ENCODE assay signal across 17 mouse cellular contexts in genomic region chr12:75839083-75839736, GRCm38 (mm10). TPM values are rescaled to one million over a fixed set of nuclear protein-coding genes. Genes with fewer than 3 reads are reported as not detected.
DNase-seq lines count a peak whose midpoint lies in the region; ATAC-seq and TF ChIP-seq lines count a peak whose summit lies in the region.
"Had no signal": no experiment of that assay in that cellular context is flagged by ENCODE, and none has a peak within 500 bp of the region (broad histone marks: within the 10 kb centered on the region; RNA-seq: fewer than 3 reads in every experiment).

No protein-coding gene starts in this region.

- peak overlapping the region; percentile 62 for H3K27ac ChIP-seq in heart, embryonic 14.5 days (replicated peaks in 1 of 2; ENCODE audit: control insufficient read depth in 1 of 2, insufficient read depth in 1 of 2, low read depth in 2 of 2, low read length in 2 of 2)
- 0 out of 2 replicates have a peak overlapping the region, but pooled peaks have one; percentile 22 for H3K27ac ChIP-seq in liver, postnatal 0 days (ENCODE audit: low read depth)
- H3K27ac ChIP-seq in liver, embryonic 11.5 days (ENCODE audit: low read depth, low read length): no peak overlapping the region
- no peak overlapping the region for H3K27ac ChIP-seq in intestine, postnatal 0 days (ENCODE audit: low read depth, low read length)
- H3K27ac ChIP-seq in kidney, postnatal 0 days: peak overlapping the region; percentile 39
- H3K27ac ChIP-seq: embryonic facial prominence, embryonic 15.5 days; forebrain, embryonic 15.5 days; layer of hippocampus, adult 2 months had no signal

- H3K4me1 ChIP-seq in heart, embryonic 14.5 days (ENCODE audit: control insufficient read depth in 2 of 2, insufficient read depth in 2 of 2, low read length in 2 of 2): peaks cover 33 to 54% of the 10 kb centered on the region in 2 experiments
- H3K4me1 ChIP-seq in liver, postnatal 0 days (ENCODE audit: insufficient read depth): peaks cover 8% of the 10 kb centered on the region
- H3K4me1 ChIP-seq in liver, embryonic 11.5 days (replicated peaks; ENCODE audit: control insufficient read depth, insufficient read depth, low read length): peaks cover 7% of the 10 kb centered on the region
- peaks cover 9% of the 10 kb centered on the region; the same call in 1 of the 2 replicates for H3K4me1 ChIP-seq in intestine, postnatal 0 days (replicated peaks; ENCODE audit: control insufficient read depth, insufficient read depth, low read length)
- peaks cover 26% of the 10 kb centered on the region for H3K4me1 ChIP-seq in kidney, postnatal 0 days (replicated peaks; ENCODE audit: insufficient read depth, low read length)

- H3K9ac ChIP-seq in heart, embryonic 14.5 days (ENCODE audit: low read length): peak overlapping the region; percentile 16; the same call in 1 of the 2 replicates
- H3K9ac ChIP-seq in liver, postnatal 0 days (replicated peaks): no peak overlapping the region
- no peak overlapping the region for H3K9ac ChIP-seq in liver, embryonic 11.5 days (ENCODE audit: low read depth, low read length)
- H3K9ac ChIP-seq in intestine, postnatal 0 days (ENCODE audit: low read depth, low read length): no peak overlapping the region
- H3K9ac ChIP-seq in kidney, postnatal 0 days (ENCODE audit: low read depth, low read length): no peak overlapping the region
- H3K9ac ChIP-seq: embryonic facial prominence, embryonic 15.5 days; forebrain, embryonic 15.5 days had no signal

- 36% methylated on average over 11 of the region's 11 CpGs for WGBS in heart, embryonic 14.5 days
- 74% methylated on average over 11 of the region's 11 CpGs for WGBS in liver, postnatal 0 days (ENCODE audit: insufficient replicate concordance)
- 75% methylated on average over 11 of the region's 11 CpGs for WGBS in liver, embryonic 11.5 days
- 49% methylated on average over 11 of the region's 11 CpGs for WGBS in intestine, postnatal 0 days
- 28% methylated on average over 11 of the region's 11 CpGs for WGBS in kidney, postnatal 0 days

- no peak for DNase-seq in heart, postnatal 14 days
- no peak for DNase-seq in liver, postnatal 0 days
- no peak for DNase-seq in liver, embryonic 11.5 days (ENCODE audit: low spot score)
- DNase-seq in kidney, postnatal 0 days (ENCODE audit: low spot score): peak; percentile 53
- DNase-seq: gastrocnemius, postnatal 25 days; liver; lung, postnatal 10 days; thymus, postnatal 36 days had no signal

- H3K4me2 ChIP-seq in heart, embryonic 14.5 days (ENCODE audit: low read length): peak overlapping the region; percentile 22; the same call in 1 of the 2 replicates
- peak overlapping the region; percentile 40; the same call in 1 of the 2 replicates for H3K4me2 ChIP-seq in liver, postnatal 0 days (ENCODE audit: low read depth, low read length)
- H3K4me2 ChIP-seq in liver, embryonic 11.5 days: no peak overlapping the region
- peak overlapping the region; percentile 25; the same call in 1 of the 2 replicates for H3K4me2 ChIP-seq in intestine, postnatal 0 days (replicated peaks; ENCODE audit: low read depth)
- no peak overlapping the region for H3K4me2 ChIP-seq in kidney, postnatal 0 days (ENCODE audit: low read length)
- H3K4me2 ChIP-seq: embryonic facial prominence, embryonic 15.5 days; forebrain, embryonic 15.5 days; midbrain, embryonic 11.5 days had no signal

- H3K27me3 ChIP-seq in heart, embryonic 14.5 days (ENCODE audit: control insufficient read depth, insufficient read depth, low read length): no peaks in the 10 kb centered on the region
- no peaks in the 10 kb centered on the region for H3K27me3 ChIP-seq in liver, postnatal 0 days (ENCODE audit: insufficient read depth, low read length)
- peaks cover 5% of the 10 kb centered on the region; the same call in 1 of the 2 replicates for H3K27me3 ChIP-seq in liver, embryonic 11.5 days (replicated peaks; ENCODE audit: control insufficient read depth, insufficient read depth, low read length)
- no peaks in the 10 kb centered on the region for H3K27me3 ChIP-seq in intestine, postnatal 0 days (replicated peaks; ENCODE audit: control insufficient read depth, insufficient read depth, low read length)
- H3K27me3 ChIP-seq in kidney, postnatal 0 days (ENCODE audit: insufficient read depth, low read length): no peaks in the 10 kb centered on the region
- H3K27me3 ChIP-seq: embryonic facial prominence, embryonic 15.5 days; forebrain, embryonic 15.5 days had no signal

- intact Hi-C loops in heart, postnatal 14 days (cut with DNase I): no loop called here

- H3K36me3 ChIP-seq in heart, embryonic 14.5 days (ENCODE audit: control insufficient read depth, insufficient read depth, low read length): no peaks in the 10 kb centered on the region
- H3K36me3 ChIP-seq in liver, postnatal 0 days (replicated peaks; ENCODE audit: insufficient read depth, low read length): no peaks in the 10 kb centered on the region
- H3K36me3 ChIP-seq in liver, embryonic 11.5 days (ENCODE audit: control insufficient read depth, insufficient read depth, low read length): no peaks in the 10 kb centered on the region
- no peaks in the 10 kb centered on the region for H3K36me3 ChIP-seq in intestine, postnatal 0 days (ENCODE audit: control insufficient read depth, insufficient read depth)
- H3K36me3 ChIP-seq in kidney, postnatal 0 days (ENCODE audit: insufficient read depth, low read length): no peaks in the 10 kb centered on the region
- H3K36me3 ChIP-seq: embryonic facial prominence, embryonic 15.5 days; forebrain, embryonic 15.5 days had no signal

- no peak for TF ChIP-seq EP300 in liver, postnatal 0 days (IDR thresholded peaks at IDR 0.05; ENCODE audit: low read depth)

- no peaks in the 10 kb centered on the region for H3K9me3 ChIP-seq in heart, embryonic 14.5 days (ENCODE audit: control insufficient read depth, low read length)
- no peaks in the 10 kb centered on the region for H3K9me3 ChIP-seq in liver, postnatal 0 days (ENCODE audit: low read length)
- H3K9me3 ChIP-seq in liver, embryonic 11.5 days (ENCODE audit: control insufficient read depth, low read length): no peaks in the 10 kb centered on the region
- H3K9me3 ChIP-seq in intestine, postnatal 0 days (ENCODE audit: control insufficient read depth): no peaks in the 10 kb centered on the region
- no peaks in the 10 kb centered on the region for H3K9me3 ChIP-seq in kidney, postnatal 0 days (replicated peaks; ENCODE audit: low read length)
- H3K9me3 ChIP-seq: embryonic facial prominence, embryonic 15.5 days; forebrain, embryonic 15.5 days had no signal

- TF ChIP-seq CTCF in liver, postnatal 0 days (IDR thresholded peaks at IDR 0.05; ENCODE audit: low read depth): no peak
- TF ChIP-seq CTCF in intestine, postnatal 0 days (IDR thresholded peaks at IDR 0.05; ENCODE audit: low read depth): no peak
- no peak for TF ChIP-seq CTCF in kidney, postnatal 0 days (IDR thresholded peaks at IDR 0.05; ENCODE audit: low read depth)

- H3K4me3 ChIP-seq in heart, embryonic 14.5 days (ENCODE audit: control insufficient read depth in 1 of 2, insufficient read depth in 1 of 2, low read depth in 1 of 2, low read length in 2 of 2): no peak overlapping the region
- no peak overlapping the region for H3K4me3 ChIP-seq in liver, postnatal 0 days (ENCODE audit: low read depth, low read length)
- no peak overlapping the region for H3K4me3 ChIP-seq in liver, embryonic 11.5 days (ENCODE audit: low read depth, low read length)
- no peak overlapping the region for H3K4me3 ChIP-seq in intestine, postnatal 0 days (ENCODE audit: low read depth, low read length)
- H3K4me3 ChIP-seq in kidney, postnatal 0 days (replicated peaks; ENCODE audit: low read depth, low read length): no peak overlapping the region
- H3K4me3 ChIP-seq: embryonic facial prominence, embryonic 15.5 days; forebrain, embryonic 15.5 days; layer of hippocampus, adult 2 months had no signal

- ATAC-seq in heart, embryonic 14.5 days (ENCODE audit: insufficient number of reproducible peaks, insufficient read depth, low FRiP score, low read depth): no peak
- peak; percentile 31 for ATAC-seq in liver, postnatal 0 days
- no peak for ATAC-seq in liver, embryonic 11.5 days (replicated peaks; ENCODE audit: low FRiP score)
- 0 out of 2 replicates have a peak, but pooled peaks have one; percentile 40 for ATAC-seq in intestine, postnatal 0 days
- ATAC-seq in kidney, postnatal 0 days (replicated peaks; ENCODE audit: low FRiP score, low read depth): peak; percentile 36; the same call in 1 of the 2 replicates
- ATAC-seq in frontal cortex, adult (ENCODE audit: low TSS enrichment): no peak
- ATAC-seq: activated CD4-positive, CD25-positive, alpha-beta regulatory T cell, adult 4 months; CD4-positive, CD25-positive, alpha-beta regulatory T cell, adult 4 months; forebrain, embryonic 15.5 days had no signal

RNA-seq across cellular contexts. Expression of gene Syne2, which starts 21.3 kb away (rescaled TPM):
- polyA plus RNA-seq in heart, embryonic 14.5 days (2014; fragmentation: Nextera tagmentation; extraction: Ambion mirVana): 52.5 and 55.9 TPM in 2 replicates
- 10 to 100 TPM; 44.8 to 47.9 TPM for total RNA-seq in heart, postnatal 14 days (2021)
- 4.9 and 6.3 TPM in 2 replicates for polyA plus RNA-seq in liver, postnatal 0 days (2015; fragmentation: Nextera tagmentation; extraction: Ambion mirVana)
- 17.9 and 21.5 TPM in 2 replicates for polyA plus RNA-seq in liver, embryonic 11.5 days (2014; fragmentation: Nextera tagmentation; extraction: Ambion mirVana)
- polyA plus RNA-seq in intestine, postnatal 0 days (2015; fragmentation: Nextera tagmentation; extraction: Ambion mirVana): 14.5 and 17.3 TPM in 2 replicates
- polyA plus RNA-seq in kidney, postnatal 0 days (2015; fragmentation: Nextera tagmentation; extraction: Ambion mirVana): 37.2 and 47.5 TPM in 2 replicates

Comparison
In these comparisons a context has a peak if more than half of its experiments do, and no peak if none do; other contexts are left out.
1. ATAC-seq: peak in liver, postnatal 0 days (single experiment), intestine, postnatal 0 days (single experiment) and kidney, postnatal 0 days (single experiment); none in heart, embryonic 14.5 days (single experiment), liver, embryonic 11.5 days (single experiment) and frontal cortex, adult (single experiment).
2. H3K27ac ChIP-seq: peak in heart, embryonic 14.5 days (2 of 2), liver, postnatal 0 days (single experiment) and kidney, postnatal 0 days (single experiment); none in liver, embryonic 11.5 days (single experiment) and intestine, postnatal 0 days (single experiment).
3. H3K4me2 ChIP-seq: peak in heart, embryonic 14.5 days (single experiment), liver, postnatal 0 days (single experiment) and intestine, postnatal 0 days (single experiment); none in liver, embryonic 11.5 days (single experiment) and kidney, postnatal 0 days (single experiment).